Mouse (Mus musculus): Measurements from ENCODE around the gene Podxl2. TPM values are rescaled to one million over a fixed set of nuclear protein-coding genes. Genes with fewer than 3 reads are reported as not detected.

The Podxl2 gene
- polyA plus RNA-seq (2012; rRNA removed), result 1,112 and 1,218 TPM in 2 replicates

GRCm38 (mm10) chr6:88874868-88875508 lies at the start of gene Podxl2:
Gene Podxl2, minus strand, starts transcription at chr6:88875044.

GRCm38 (mm10) chr6:88901947-88902820 lies 27.3 kb upstream of the Podxl2 start, which contains the start of gene Tpra1:
Gene Tpra1, plus strand, starts transcription at chr6:88902251.

GRCm38 (mm10) chr6:88898534-88899048 lies 23.7 kb upstream of the Podxl2 start, which contains the start of gene Mcm2:
Gene Mcm2, minus strand, starts transcription at chr6:88898780.

GRCm38 (mm10) chr6:88841781-88842689 lies 32.8 kb downstream of the Podxl2 start, which contains the start of gene Abtb1:
Gene Abtb1, minus strand, starts transcription at chr6:88841984.

Other genes with a start within 250 kb of the Podxl2 start
- gene Kbtbd12, start 237.1 kb downstream of the Podxl2 start, polyA plus RNA-seq (2012; rRNA removed), result 0.25 and 0.27 TPM in 2 replicates
- gene Mgll, start 150.6 kb downstream of the Podxl2 start, polyA plus RNA-seq (2012; rRNA removed), result 22.3 and 23.0 TPM in 2 replicates
- gene Abtb1, start 33.1 kb downstream of the Podxl2 start, polyA plus RNA-seq (2012; rRNA removed), result 62.8 and 66.0 TPM in 2 replicates
- gene Mcm2, start 23.7 kb upstream of the Podxl2 start, polyA plus RNA-seq (2012; rRNA removed), result 20.6 and 21.9 TPM in 2 replicates
- gene Tpra1, start 27.2 kb upstream of the Podxl2 start, polyA plus RNA-seq (2012; rRNA removed), result 128 and 142 TPM in 2 replicates

Measured in central nervous system, embryonic 18 days (tissue).